Mouse (Mus musculus): ENCODE data around the gene Abcc9.

DNA sequence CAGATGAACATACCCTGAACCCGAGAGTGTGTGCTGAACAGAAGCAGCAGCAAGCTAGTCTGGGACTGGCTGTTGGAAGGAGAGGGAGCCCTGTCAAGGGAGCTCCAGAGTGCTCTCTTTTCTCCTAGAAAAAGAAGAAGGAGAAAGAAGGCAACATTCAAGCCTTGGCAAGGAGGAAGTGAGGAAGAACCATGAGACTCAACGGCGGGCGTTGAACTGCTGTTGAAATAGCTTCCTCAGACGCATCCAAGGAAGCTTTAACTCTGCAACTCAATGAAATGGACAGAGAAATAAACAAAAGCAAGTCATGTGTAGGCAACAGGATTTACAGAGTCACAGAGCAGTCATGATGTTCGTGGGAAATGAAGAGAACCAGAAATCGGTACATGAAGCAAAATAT lies 44.6 kb upstream of the Abcc9 start:
- no peak for TF ChIP-seq CTCF (conservative IDR thresholded peaks at IDR 0.05; ENCODE audit: low read length)
- TF ChIP-seq NANOG (IDR thresholded peaks at IDR 0.05; ENCODE audit: borderline replicate concordance, low read length) = no peak
